Mouse (Mus musculus): ENCODE data around the gene Efna2. TPM values are rescaled to one million over a fixed set of nuclear protein-coding genes. Genes with fewer than 3 reads are reported as not detected.
A peak's percentile ranks its signal among the peaks of the same experiment; 100 is the strongest.

The Efna2 gene
- polyA plus RNA-seq, 1 experiment from 2014 or later = 30.9 TPM

DNA sequence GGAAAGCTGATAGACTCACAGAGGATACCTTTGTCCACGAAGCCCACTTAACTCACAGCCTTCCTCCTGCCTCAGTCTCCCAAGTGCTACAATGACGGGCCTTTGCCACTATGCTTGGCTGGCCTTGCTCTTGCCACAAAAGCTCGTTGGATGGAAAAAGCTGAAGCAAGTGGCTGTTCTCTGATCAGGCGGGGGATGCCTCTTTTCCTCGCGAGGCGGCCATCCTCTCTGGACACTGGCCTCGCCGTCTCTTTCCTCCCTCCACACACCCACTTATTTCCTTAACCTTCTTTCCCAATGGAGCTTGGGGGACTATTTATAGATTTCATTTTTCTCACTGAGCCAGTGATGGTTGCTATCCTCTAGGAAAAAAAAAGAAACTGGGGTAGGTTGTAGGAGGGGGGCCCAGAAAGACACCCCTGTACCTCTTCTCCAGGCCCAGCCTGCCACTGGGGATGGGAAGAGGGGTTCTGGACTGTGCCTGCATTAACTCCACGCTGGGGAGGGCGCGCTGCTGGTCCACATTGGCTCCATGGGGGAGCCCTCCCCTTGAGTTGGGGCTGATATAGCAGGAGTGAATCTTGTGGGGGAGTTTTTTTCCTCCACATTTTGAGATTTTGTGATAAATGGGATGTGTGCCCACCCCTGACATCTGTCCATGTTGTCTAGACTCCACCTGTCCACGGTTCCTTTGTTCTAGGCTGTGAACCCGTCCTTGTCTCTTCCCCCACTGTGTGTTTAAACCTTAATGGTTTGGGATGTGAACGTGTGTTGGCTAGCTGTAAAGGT lies 21.9 kb upstream of the Efna2 start:
- WGBS = 58% methylated on average over 15 of the region's 15 CpGs
- Histone ChIP-seq H3K27me3 (no peaks in the 10 kb centered on the region), H3K4me2 (replicated peaks) (no peak overlapping the region), H3K4me1 (peaks cover 95% of the 10 kb centered on the region), H3K36me3 (peaks cover 54% of the 10 kb centered on the region), H3K4me3 (replicated peaks) (no peak overlapping the region), H3K9me3 (replicated peaks) (no peaks in the 10 kb centered on the region), H3K27ac (replicated peaks) (peak overlapping the region; percentile 98), H3K9ac (no peak overlapping the region)
- no peak for ATAC-seq (ENCODE audit: insufficient number of reproducible peaks, low FRiP score, low TSS enrichment, low read depth)

GRCm38 (mm10) chr10:80158307-80158986 lies 20.8 kb upstream of the Efna2 start:
- Histone ChIP-seq H3K4me2 (replicated peaks) (peak overlapping the region; percentile 79), H3K4me3 (replicated peaks) (no peak overlapping the region; the same call in 1 of the 2 replicates), H3K9ac (no peak overlapping the region), H3K27ac (replicated peaks) (peak overlapping the region; percentile 98), H3K27me3 (no peaks in the 10 kb centered on the region), H3K9me3 (replicated peaks) (no peaks in the 10 kb centered on the region), H3K4me1 (peaks cover 95% of the 10 kb centered on the region), H3K36me3 (peaks cover 43% of the 10 kb centered on the region)
- 9% methylated on average over 18 of the region's 18 CpGs for WGBS
- ATAC-seq (ENCODE audit: insufficient number of reproducible peaks, low FRiP score, low TSS enrichment, low read depth) = no peak

DNA sequence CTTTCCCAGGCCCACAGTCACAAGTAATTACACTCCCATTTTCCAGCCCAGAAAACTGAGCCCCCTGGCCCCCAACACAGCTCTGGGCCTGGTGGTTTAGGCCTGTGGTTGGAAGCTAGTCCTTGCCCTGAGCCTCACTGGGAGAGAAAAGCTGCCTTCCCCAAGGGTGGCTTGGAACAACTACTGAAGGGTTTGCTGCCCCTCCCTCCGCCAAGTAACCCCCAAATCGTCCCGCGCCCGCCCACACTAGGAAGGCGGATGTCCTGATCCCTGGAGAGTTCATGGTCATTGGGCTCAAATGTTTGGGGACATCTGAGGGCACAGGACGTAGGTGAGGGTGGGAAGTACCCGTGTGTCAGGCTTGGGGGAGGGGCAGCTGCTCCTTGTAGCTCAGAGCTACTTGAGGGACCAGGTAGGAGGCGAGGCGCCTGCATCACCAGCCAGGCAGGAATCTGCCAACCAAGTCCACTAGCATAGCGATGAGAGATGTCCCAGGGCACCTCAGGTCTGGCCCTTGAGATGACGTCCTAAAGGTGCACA lies 20.2 kb upstream of the Efna2 start:
- H3K4me2 ChIP-seq (replicated peaks) = peak overlapping the region; percentile 79
- WGBS = 7% methylated on average over 12 of the region's 12 CpGs
- peak; percentile 3; the same call in 1 of the 2 replicates for ATAC-seq (ENCODE audit: insufficient number of reproducible peaks, low FRiP score, low TSS enrichment, low read depth)
- peaks cover 36% of the 10 kb centered on the region for H3K36me3 ChIP-seq
- peak overlapping the region; percentile 98 for H3K27ac ChIP-seq (replicated peaks)
- H3K9me3 ChIP-seq (replicated peaks) = no peaks in the 10 kb centered on the region
- peaks cover 94% of the 10 kb centered on the region for H3K4me1 ChIP-seq
- peak overlapping the region; percentile 2; the same call in 1 of the 2 replicates for H3K9ac ChIP-seq
- H3K27me3 ChIP-seq = no peaks in the 10 kb centered on the region
- peak overlapping the region; percentile 47 for H3K4me3 ChIP-seq (replicated peaks)

DNA sequence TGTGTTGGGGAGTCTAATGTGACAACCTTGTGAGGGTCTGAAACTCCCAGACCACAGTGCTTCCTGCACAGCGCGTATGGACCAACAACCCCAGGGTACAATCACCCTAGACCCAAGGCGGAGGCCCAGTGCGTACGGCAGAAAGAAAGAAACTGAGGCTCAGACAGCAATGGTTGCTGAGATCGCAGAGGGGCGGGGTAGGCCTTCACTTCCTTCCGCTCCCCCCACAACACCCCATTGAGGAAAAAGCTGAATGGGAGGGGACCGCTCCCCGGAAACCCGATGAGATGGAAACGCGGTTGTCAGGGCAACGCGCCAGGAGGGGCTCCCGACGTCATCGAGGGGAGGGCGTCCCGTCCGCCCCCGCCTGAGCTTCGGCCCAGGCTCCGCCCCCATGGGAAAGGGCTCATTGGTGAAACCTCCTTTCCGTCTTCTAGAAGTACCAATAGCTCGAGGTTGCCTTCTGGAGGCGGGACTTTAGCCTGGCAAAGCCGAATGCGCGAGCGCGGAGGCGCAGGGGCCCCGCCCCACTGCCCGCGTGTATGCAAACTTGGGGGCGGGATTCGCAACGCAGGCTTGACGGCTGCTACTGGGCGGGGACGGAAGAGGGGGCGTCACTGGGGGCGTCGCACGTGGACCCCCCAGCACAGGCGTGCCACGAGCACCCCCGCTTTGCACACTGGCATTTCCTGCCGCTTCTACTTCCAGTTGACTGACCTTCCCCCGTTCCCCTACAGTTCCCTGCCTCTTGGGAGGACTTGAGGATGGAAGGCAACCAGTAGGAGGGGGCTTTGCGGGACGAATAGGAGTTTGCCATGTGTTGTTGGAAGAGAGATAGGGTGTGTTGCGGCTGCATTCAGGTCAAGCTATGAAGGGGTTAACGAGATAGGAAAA lies 19.5 kb upstream of the Efna2 start:
- no peaks in the 10 kb centered on the region for H3K9me3 ChIP-seq (replicated peaks)
- H3K4me3 ChIP-seq (replicated peaks) = peak overlapping the region; percentile 47
- H3K4me1 ChIP-seq = peaks cover 94% of the 10 kb centered on the region
- peak overlapping the region; percentile 98 for H3K27ac ChIP-seq (replicated peaks)
- peak overlapping the region; percentile 23; the same call in 1 of the 2 replicates for H3K9ac ChIP-seq
- peak; percentile 87 for ATAC-seq (ENCODE audit: insufficient number of reproducible peaks, low FRiP score, low TSS enrichment, low read depth)
- H3K4me2 ChIP-seq (replicated peaks) = peak overlapping the region; percentile 79
- no peaks in the 10 kb centered on the region for H3K27me3 ChIP-seq
- WGBS = under 1% methylated on average over 55 of the region's 55 CpGs
- peaks cover 29% of the 10 kb centered on the region for H3K36me3 ChIP-seq

- no peaks in the 10 kb centered on the region for H3K27me3 ChIP-seq
- H3K4me3 ChIP-seq (replicated peaks) = peak overlapping the region; percentile 47
- ATAC-seq (ENCODE audit: insufficient number of reproducible peaks, low FRiP score, low TSS enrichment, low read depth) = no peak
- 2% methylated on average over 33 of the region's 33 CpGs for WGBS
- peak overlapping the region; percentile 23; the same call in 1 of the 2 replicates for H3K9ac ChIP-seq
- peaks cover 94% of the 10 kb centered on the region for H3K4me1 ChIP-seq
- peak overlapping the region; percentile 79 for H3K4me2 ChIP-seq (replicated peaks)
- H3K9me3 ChIP-seq (replicated peaks) = no peaks in the 10 kb centered on the region
- H3K36me3 ChIP-seq = peaks cover 20% of the 10 kb centered on the region
- peak overlapping the region; percentile 98 for H3K27ac ChIP-seq (replicated peaks)
These were observed 18.6 kb upstream of the Efna2 start for GRCm38 (mm10) chr10:80160455-80161371.

DNA sequence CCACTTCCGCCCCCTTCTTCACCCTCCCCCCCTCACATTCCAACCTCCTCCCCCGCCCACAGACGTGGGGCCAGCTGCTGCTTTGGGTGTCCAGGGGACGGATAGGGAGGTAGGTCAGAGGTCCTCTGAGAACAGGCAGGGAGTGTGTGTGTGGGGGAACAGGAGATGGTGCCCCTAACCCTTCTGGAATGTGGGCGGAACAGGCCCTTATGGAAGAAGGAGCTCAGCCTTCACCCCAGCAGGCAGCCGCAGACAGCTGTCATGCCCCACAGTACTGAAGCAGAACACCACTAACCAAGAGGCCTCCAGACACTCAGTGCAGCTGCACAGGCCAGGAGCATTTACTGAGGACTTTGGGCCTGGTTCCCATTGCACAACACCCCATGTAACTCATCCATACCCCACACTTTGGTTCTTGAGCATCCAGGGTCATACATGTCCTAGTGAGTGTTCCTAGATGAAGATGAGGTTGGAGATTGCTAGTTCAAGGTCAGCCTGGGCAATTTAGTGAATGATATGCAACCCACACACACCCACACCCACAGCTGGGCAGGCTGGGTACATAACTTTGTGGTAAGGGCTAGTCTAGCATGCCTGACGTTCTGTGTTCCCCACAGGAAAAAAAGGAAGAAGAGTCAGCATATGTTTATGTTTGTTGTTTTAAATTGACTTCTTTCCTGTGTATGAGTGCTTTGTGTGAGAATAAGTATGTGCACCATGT lies 17.6 kb upstream of the Efna2 start:
- peak overlapping the region; percentile 79 for H3K4me2 ChIP-seq (replicated peaks)
- peaks cover 10% of the 10 kb centered on the region for H3K36me3 ChIP-seq
- peak; percentile 6; the same call in 1 of the 2 replicates for ATAC-seq (ENCODE audit: insufficient number of reproducible peaks, low FRiP score, low TSS enrichment, low read depth)
- H3K27me3 ChIP-seq = no peaks in the 10 kb centered on the region
- H3K27ac ChIP-seq (replicated peaks) = peak overlapping the region; percentile 98
- 3% methylated on average over 6 of the region's 7 CpGs for WGBS
- H3K9me3 ChIP-seq (replicated peaks) = no peaks in the 10 kb centered on the region
- H3K9ac ChIP-seq = no peak overlapping the region
- peaks cover 92% of the 10 kb centered on the region for H3K4me1 ChIP-seq
- H3K4me3 ChIP-seq (replicated peaks) = peak overlapping the region; percentile 47

DNA sequence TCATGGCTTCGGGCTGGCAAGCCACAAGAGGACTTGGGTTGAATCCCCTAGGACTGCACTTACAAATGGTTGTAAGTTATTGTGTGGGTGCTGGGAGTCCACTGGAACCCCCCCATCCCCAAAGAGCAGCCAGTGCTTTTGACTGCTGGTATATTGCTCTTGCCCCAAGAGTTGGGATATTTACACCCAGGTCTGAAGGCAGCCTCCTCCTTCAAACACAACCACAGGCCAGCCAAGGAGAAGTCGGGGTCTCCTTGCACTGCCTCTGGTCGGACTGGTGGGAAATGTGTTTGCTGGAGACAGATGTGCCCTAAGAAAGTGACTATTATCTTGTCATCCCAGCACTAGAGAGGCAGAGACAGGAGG lies 17.1 kb upstream of the Efna2 start:
- peaks cover 5% of the 10 kb centered on the region for H3K36me3 ChIP-seq
- WGBS = 64% methylated on average over 3 of the region's 3 CpGs
- H3K4me3 ChIP-seq (replicated peaks) = no peak overlapping the region
- no peaks in the 10 kb centered on the region for H3K27me3 ChIP-seq
- H3K4me1 ChIP-seq = peaks cover 92% of the 10 kb centered on the region
- H3K9me3 ChIP-seq (replicated peaks) = no peaks in the 10 kb centered on the region
- no peak overlapping the region for H3K4me2 ChIP-seq (replicated peaks)
- H3K27ac ChIP-seq (replicated peaks) = peak overlapping the region; percentile 98
- no peak overlapping the region for H3K9ac ChIP-seq
- ATAC-seq (ENCODE audit: insufficient number of reproducible peaks, low FRiP score, low TSS enrichment, low read depth) = no peak

DNA sequence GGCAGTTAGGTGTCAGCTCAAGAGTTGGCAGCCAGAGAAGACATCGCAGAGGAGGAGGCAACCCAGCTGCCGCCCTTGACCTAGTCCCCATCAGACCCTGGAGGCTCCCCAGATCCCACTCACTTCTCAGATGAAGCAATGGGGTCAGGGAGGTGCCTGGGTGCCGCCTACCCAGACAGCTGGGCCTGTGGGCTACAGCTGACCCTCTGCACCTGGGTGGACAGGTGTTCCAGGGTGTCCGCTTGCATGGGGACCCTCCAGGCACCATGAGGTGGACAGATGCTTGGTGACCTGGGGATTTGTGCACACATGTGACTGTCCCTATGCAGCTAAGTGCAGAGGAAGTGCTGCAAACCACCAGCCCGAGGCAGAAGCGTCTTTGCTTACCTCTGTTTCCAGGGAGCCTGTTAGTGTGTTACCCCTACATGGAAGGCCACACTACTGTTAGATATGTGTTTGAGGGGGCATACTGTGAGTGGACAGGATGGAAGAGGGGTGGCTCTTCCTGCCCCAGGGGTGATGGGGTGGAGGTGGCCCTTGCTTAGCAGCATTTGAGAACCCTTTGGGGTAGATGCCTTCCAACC lies 16.5 kb upstream of the Efna2 start:
- peak overlapping the region; percentile 98 for H3K27ac ChIP-seq (replicated peaks)
- 63% methylated on average over 6 of the region's 6 CpGs for WGBS

DNA sequence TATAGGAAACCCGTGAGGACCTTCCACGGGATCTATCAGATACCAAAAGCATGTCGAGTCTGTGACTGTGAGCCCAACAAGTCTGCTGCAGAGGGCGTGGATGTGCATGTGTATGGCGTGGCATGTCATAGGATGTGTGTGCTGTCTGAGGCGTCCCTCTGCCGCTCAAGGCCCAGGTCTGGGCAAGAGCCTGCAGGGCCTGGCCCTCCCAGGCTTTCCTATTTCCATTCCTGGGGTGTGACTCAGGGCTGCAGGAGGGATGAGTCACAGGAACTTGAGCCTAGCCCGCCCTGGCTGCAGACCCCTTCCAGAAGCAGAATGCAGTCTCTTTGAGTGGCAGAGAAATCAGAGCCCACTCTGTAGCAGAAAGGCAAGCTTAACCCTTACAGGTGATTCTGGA lies 15.6 kb upstream of the Efna2 start:
- 53% methylated on average over 8 of the region's 8 CpGs for WGBS
- no peaks in the 10 kb centered on the region for H3K27me3 ChIP-seq
- no peak for ATAC-seq (ENCODE audit: insufficient number of reproducible peaks, low FRiP score, low TSS enrichment, low read depth)
- no peaks in the 10 kb centered on the region for H3K9me3 ChIP-seq (replicated peaks)
- no peaks in the 10 kb centered on the region for H3K36me3 ChIP-seq
- H3K27ac ChIP-seq (replicated peaks) = peak overlapping the region; percentile 48
- H3K4me3 ChIP-seq (replicated peaks) = no peak overlapping the region
- no peak overlapping the region for H3K9ac ChIP-seq
- 0 out of 2 replicates have a peak overlapping the region, but pooled peaks have one; percentile 84 for H3K4me2 ChIP-seq (replicated peaks)
- H3K4me1 ChIP-seq = peaks cover 83% of the 10 kb centered on the region

More for the DNA sequence above, 16.5 kb upstream of the Efna2 start:
- Histone ChIP-seq H3K4me1 (peaks cover 88% of the 10 kb centered on the region), H3K9me3 (replicated peaks) (no peaks in the 10 kb centered on the region), H3K36me3 (no peaks in the 10 kb centered on the region), H3K9ac (no peak overlapping the region), H3K4me2 (replicated peaks) (no peak overlapping the region), H3K4me3 (replicated peaks) (no peak overlapping the region), H3K27me3 (no peaks in the 10 kb centered on the region)
- ATAC-seq (ENCODE audit: insufficient number of reproducible peaks, low FRiP score, low TSS enrichment, low read depth) = no peak

Measured in embryonic facial prominence, embryonic 15.5 days (tissue).